Mouse (Mus musculus) urinary bladder, postnatal 25 days (tissue): ENCODE measurements at regions not wholly inside any gene's neighbourhood (a gene's known extent, or its start where the extent isn't known, plus 50 kb on each side); places are given as distances from the start of the nearest gene placed in this dataset.

Experiments
- DNase-seq: peaks from one replicate; pipeline ENCODE4 v3.0.0; 2022; ENCODE audit warnings: low spot score

DNA sequence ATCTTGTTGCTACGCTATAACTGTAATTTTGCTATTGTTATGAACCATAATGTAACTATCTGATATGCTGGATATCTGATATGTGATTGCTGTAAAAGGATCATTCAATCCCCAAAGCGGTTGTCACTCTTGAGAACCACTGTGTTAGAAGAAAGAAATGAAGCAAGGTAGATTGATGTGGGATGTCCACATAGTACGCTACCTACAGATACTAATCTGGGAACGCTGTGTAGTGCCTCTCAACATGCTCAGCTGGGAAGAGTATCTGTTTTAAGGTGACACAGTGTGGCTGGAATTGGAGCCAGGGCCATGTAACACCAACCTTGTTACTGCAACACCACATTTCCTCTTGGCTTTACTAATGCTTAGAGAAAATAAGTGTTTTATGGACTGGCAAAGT lies 456.2 kb upstream of the Slc30a5 start:
- no peak for DNase-seq

DNA sequence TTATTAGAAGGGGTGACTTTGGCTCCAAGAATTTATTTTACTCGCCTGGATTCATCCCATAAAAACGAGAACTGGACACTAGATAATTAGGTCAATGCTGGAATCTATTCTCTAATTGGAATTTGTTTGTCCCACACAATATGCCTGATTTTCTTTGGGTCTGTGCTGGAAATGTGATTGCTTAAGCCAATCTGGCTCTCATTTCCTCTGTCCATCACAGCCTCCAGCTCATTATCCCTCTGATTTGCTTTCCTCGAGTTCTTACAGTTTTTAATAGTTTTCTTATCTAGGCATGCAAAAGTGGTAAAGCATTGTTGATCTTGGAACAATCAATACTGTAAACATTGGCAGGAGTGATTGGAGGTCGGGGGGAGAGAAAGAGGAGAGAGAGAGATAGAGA lies 453.9 kb upstream of the Slc30a5 start:
- no peak for DNase-seq

DNA sequence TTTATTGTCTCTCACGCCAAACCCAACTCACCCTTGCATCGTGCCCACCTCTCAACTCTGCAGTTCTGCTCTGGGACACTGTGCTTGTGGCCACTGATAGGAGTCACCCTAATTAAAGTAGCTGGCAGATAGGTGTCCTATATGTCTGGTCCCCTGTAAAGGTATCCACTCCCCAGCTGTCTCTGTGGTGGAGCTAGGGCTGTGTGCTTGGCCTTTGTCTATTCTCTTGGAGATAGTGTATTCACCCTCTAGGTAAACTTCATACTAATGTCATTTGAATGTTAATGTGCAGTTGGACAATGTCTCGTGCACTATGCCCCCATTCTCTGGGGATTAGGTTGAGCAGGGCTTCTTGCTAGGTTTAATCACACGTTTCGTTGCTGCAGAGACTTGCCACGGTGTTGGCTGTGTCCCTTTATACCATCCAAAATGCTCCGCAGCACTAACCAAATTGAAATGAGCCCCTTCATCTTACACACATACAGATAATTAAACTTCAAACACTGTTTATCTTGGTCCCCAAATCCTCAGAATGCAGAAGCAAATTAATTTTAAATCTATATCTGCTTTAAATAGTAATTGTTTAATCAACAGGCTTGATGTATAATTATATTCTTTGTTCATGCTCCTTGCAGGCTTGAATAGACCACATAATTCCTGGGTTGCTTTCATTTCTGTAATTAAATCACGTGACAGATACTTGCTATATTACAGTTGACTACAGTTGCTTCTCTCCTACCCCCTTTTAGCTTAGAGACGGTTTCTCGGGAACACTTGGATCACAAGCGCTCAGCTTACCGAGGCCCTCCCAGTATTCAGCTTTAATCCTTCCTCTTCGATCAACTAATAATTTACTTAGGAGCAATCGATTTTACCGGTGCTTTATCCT lies 453.0 kb upstream of the Slc30a5 start:
- no peak for DNase-seq

DNA sequence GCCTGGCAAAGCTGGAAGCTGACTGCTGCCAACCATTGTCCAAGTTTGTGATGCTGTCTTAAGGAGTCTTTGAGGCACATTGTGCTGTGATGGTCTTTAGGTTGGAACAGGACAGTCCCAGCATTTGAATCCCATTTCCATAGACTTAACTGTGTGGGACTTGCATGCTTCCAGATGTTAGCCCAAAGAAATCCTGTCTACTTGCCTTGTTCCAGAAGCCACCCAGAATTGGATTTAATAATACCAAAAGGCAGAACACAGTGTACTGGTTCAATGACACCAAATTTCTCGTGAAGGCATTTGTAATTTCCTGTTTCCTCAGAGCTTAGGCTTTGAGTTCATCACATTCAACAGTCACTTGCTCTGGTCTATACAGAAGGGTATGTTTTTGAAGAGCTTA lies 444.9 kb upstream of the Slc30a5 start:
- DNase-seq, result no peak

DNA sequence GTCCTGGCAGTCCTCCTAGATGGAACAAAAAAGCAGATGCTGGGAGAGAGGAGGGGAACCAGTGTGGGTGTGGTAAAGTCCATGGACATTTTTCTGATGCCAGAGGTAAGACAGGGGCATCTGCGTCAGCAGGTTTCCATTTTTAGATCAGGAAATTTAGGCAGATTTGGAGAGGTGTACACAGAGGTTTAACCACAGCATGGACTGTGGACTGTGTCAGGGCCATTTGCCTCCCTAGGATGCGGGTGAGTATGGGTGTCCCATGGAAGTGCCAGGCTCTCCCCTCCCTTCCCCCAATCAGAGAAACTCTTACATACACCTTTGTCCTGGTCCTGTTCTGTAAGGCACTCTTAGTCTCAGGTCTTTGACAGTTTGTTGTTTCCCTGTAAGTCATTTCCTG lies 443.5 kb upstream of the Slc30a5 start:
- no peak for DNase-seq

DNA sequence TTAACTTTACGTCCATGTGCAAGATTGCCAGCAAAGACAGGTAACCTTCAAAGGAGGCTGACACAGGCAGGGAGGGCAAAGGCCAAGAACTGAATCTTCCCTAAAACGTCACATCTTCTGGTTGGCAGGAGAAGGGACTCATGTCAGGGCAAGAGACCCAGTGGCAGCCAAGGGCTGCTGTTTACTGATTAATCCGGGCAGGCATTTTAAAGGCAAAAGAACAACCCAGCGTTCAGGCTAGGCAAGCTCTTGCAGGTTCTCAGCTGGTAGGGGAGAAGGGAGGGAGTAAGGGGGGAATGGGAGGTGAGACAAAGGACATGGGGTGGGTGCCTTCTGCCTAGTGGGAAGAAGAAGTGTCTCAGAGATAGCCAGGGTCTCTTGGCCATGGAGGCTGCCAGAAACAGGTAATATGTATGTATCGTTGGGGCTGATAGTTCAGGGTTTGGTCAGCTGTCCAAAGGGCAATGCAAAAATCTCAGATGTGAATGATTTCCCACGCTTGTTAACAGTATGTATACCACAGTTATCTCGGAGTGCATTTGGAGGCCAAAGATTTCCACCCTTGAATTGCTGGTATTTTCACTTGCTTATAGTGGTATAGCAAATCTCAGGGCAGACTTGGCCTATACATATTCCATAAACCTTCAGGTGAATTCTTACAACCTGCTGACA lies 441.4 kb upstream of the Slc30a5 start:
- DNase-seq, result peak; percentile 21

DNA sequence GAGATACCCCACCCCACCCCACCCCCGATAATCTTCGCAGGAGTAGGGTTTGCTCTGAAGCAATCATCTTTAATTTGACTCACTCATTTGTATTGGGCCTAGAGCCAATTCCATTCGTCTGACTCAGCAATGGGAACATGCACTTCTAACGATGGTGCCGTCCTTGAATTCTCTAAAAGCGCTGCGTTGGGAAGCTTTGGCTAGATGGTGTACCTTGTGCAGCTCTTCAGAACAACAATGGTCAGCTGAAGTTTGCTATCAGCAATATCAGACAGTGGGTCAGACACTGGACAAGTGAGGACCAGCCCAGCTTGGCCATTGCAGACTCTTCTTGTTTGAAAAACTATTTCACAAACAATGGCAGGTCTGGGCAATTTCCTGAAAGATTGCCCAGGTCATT lies 440.1 kb upstream of the Slc30a5 start:
- DNase-seq, result peak; percentile 18

DNA sequence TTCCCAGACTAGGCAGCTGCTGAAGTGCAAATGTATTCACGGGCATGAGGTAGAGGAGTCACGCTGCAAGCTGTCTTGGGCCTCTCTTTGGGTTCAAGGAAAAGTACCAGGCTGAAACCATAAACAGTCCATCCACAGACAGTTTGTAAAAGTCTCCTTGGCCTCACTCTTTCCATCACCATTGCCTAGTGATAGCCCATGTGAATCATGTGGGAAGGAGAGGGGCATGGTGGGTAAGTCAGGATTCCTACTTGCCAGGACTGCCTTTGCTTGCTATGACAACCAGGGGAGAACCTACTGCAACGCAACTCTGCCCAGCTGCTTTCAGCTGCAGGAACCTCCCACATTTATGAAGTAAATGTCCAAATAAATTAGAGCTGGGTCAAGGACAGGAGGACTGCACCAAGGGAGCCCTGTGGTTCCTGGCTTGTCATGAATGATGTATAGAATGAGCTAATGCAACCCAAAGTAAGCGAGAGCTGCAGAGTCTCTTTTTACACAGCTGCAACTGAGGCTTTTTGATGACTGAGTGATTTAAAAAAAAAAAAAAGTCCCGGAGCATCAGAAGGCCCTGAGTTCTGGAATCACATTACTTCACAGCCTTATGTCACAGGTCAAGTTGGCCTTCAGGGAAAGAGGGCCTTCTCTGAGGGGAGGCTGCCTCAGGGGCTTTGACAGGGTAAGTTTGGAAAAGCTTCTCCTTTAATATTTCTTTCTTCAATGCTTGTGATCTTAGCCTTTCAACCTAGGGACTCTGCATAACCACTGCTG lies 420.7 kb upstream of the Slc30a5 start:
- no peak for DNase-seq

DNA sequence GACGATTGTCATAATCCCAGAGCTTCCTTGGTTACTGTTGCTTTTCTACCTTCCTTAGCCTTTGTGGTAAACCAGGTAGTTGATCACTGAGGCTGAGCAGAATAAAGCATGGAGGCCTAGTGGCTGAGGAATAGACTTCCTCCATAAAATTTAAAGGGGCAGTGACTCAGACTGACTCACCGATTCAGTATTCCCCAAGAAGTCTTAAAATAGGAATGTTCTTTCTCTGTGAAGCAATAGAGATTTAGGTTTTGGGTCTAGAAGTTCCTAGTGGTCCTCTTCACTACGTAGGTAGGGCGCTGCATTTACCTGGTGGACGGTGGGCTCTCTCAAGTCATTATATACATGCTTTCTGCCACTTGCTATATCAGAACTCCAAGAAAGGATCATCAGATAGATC lies 416.1 kb upstream of the Slc30a5 start:
- DNase-seq, result no peak

DNA sequence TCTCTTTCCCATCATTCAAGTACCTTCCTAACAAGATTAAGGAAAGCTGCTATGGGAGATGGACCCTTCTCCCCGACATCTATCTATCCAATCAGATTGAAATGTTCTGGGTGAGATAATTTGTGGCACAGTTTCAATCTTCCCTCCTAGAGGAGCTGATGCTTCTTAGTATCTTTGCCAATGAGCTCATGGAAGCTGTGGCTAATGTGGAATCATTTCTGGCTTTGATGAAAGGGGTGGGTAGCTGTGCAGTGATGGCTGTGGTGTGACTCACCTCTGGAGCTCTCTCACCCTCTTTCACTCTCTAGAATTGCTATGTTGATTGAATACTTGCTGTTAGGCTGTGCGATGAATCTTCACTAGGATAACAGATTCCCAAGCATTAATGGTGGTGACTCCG lies 411.1 kb upstream of the Slc30a5 start:
- no peak for DNase-seq

DNA sequence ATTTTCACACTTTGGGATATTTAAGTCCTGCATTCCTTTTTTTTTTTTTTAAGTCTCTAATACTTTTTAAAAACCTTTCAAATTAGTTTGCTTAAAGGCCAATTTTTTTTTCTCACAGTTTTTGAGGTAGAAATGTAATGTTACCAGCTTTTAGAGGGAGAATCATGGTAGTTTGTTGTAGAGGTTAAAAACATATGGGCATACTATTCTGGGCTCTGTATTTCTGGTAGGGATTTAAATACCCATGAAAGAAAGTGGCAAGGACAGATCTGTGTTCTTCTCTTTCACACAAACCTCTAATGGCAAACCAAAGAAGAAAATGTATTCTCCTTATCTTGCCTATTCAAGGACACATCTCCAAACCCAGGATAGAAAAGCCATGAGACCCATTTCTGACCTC lies 405.6 kb upstream of the Slc30a5 start:
- DNase-seq, result no peak

DNA sequence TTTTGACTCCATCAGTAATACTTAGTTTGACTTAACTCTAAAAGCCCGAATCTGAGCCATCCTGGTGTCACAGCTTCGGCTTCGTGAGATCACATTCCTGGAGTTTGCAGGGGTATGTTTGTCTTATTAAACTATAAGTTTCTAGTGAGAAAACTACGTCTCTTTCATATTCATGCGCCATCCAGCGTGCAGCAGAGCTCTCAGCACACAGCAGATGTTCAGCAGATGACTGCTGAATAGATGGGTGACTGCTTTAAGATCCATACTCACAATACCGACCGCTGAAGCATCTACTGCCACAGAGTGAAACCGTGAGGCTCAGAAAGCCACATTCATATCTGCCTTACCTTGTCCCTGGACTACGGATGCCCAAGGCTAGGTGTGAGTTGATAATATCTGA lies 403.8 kb upstream of the Slc30a5 start:
- no peak for DNase-seq

DNA sequence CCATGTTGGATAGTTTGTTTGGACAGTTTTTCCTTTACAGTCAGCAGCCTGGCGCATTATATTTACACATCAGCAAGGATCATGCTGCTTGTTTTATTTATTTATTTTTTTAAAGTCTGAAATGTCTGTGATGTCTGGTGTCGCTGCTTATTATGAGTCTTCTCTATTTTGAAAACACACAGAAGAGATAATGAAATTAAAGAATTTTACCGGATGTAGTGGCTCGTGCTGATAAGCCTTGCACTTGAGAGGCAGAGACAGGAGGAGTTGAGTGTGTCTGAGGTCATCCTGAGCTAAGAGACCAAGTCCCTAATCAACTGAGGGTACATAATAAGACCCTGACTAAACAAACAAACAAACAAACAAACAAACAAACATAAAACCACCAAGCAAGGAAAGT lies 402.6 kb upstream of the Slc30a5 start:
- no peak for DNase-seq

DNA sequence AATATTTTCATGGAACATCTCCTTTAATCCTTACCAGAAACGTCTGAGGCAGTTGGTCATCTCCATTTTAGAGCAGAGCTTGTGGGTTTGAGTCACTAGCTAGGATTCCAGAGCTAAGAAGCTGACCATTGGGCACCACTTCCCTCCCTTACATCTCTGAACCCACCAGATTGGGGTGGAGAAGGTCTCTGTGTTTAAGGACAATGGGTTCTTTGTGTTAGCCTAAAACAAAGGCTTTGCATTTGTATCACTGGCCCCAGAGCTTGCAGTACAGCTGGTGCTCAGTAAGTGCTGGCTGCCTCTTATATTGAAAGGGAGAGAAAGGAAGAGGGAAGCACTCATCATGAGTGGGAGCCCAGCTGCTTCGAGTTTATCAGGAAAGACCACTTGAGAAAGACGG lies 401.9 kb upstream of the Slc30a5 start:
- no peak for DNase-seq

DNA sequence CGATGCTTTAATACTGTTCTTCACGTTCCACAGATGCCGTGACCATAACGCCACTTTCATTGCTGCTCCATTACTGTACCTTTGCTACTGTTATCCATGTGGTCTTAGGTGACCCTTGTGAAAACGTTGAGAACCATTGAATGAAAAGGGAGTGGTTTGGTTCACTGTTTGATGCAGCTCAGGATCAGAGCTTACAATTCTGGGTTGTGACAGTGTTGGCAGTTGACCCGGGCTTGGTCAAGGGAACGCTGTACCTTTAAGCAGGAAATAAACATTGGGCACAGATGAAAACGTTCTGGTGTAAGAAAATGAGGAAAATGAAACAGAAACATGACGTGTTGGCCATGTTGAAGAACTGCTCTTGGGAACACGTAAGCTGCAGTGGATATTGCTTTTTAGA lies 401.3 kb upstream of the Slc30a5 start:
- DNase-seq, result no peak

DNA sequence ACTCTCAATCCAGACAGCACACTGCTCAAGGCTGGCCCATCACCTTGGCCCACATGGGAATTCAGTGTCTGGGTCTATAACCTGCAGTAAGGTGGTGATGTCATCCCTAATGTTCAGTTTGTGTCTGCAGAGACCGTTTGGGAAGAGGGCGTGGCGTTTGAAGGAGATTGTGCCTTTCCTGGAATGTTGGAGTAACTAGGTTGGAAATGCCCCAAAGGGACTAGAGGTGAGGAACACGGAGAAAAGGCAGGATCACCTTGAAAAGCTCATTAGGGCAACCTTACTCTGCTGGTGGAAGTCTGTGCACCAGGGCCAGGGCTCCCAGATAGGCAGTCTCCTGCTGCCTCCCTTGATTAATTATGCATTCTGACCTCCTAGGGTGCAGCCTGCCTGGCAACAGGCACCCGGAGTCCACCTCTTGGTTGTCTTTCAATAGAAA lies 400.6 kb upstream of the Slc30a5 start:
- no peak for DNase-seq

DNA sequence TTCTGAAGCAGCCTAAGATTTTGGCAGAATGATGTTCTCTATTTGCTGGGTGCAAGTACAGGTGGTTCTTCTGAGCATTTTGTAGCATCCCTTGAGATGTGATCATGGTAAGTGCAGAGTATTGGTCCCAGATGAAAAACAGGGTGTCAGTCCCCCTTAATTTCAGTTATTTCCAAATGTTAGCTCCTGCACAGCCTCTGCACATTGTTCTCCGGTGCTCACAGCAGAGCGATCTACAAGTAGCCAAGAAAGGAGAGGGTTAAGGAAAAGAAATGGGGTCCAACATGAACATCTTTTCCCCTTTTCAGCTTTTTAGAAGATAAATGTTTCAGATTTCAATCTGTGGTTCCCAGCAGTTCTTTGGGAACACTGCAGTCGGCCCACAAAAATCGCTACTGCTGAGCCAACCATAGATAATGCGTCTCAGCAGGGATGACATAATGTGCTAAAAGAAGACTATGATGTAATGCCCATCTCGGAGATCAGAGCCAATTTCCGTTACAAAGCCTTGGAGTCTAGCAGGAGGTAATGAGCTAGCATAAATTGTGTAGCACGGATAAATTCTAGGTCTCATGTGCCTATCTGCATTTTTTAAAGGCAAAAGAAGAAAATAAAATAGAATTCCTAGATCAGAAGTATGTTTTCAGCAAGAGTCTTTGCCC lies 400.1 kb upstream of the Slc30a5 start:
- DNase-seq, result no peak

DNA sequence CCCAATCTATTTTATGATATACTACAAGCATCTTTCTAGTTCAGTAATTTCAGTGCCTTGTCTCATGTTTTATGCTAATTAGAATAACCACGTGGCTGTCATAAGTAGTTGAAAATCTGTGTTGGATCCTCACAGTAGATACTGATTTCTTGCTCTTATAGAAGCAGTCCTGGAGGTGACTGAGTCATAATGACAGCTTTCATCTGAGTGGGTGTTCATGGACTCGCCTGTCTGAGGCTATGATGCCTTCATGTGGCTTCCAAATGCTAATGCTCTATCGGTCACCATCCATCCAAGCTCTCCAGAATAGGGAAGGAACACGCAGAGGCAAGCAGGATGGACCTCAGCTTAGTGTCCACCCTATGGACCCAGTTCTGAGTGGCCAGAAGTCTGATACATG lies 396.6 kb upstream of the Slc30a5 start:
- no peak for DNase-seq

DNA sequence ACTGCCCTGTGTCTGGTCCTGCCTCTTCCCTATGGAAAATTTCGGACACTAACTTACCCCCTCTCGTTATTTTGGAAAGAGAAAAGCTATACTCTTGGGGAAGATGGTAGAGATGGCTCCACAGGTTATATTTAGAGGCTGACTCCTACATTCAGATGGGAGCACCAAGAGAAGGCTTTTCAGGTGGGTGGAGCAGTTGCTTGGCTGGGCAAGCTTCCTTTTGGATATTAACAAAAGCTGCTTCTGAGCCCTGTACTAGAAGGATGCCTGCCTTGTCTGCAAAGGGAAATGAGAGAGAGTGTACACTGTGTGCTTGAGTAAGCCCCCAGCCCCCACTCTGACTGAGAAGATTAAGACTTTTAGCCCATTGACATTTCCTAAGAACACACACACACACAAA lies 392.1 kb upstream of the Slc30a5 start:
- no peak for DNase-seq

DNA sequence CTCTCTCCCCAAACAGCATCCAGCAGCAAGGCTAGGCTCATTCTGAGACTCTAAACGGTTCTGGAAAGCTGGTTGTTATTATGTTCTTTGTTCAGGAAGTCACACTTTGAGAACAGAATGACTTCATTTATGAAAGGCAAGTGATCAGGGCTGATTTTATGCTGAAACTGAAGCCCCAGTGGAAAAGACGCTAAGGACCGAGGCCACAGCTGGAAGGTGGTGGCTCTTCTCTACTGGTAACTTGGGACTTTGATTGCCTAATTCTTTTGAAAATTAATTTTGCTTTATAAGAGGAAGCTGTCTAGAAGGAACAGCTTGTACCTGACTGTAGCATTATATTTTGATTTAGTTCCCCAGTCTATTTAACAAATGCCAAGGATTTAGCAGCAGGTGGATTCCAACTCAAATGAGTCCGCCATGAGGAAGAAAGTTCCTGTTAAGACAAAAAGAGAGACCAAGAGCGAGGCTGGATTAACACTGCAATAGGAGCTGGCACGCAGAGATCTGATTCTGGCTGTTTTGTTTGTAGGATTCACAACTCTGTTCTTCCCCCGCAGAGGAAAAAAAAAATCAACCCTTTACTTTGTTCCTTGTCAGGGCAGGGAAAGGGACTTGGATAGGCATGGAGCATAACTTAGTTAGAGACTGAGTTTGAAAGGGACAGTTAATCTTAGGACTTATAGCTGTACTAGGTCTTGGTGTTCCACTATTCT lies 388.3 kb upstream of the Slc30a5 start:
- no peak for DNase-seq

DNA sequence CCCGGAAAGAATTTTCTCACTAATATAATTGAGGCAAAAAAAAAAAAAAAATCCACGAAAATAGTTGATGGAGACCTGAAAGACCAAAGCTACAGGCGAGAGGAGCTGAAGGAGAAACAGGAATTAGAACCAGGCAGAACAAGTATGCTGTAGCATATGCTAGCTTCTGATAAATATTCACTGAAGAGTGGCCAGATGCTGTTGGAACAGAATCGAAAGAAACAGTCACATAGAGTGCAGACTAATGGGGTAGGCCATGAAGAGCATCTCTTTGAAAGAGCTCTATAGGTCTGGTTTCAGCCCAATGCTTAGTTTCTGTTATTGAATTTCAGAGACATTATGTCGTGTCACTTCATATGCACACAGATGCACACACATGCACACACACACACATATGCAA lies 386.3 kb upstream of the Slc30a5 start:
- DNase-seq, result no peak
